Mouse (Mus musculus) heart, adult 9 months (tissue): Measurements from ENCODE around the gene Ptprn2.

Experiments used
- DNase-seq, 2 experiments: peaks; one replicate each; pipeline ENCODE4 v3.0.0; 2022; ENCODE audit warnings: low spot score in 2 of 2

Ptprn2 gene

DNA sequence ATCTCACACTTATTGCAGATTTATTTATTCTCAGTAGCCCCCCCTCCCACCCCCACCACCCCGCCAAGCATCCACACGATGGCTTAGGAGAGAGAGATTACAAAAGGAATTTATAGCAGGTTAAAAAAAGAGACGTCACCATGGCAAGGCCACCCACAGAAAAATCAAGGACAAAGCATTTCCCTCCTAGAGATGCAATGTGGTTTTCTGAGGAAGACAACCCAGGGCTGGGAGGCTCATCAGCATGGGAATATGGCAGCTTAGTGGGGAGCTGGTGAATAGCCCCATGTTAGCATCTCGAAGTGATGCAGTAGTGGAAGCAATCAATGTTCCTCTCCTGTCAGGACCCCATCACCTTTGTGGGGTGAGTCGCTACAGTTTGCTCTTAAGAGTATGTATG is 649.7 kb downstream of the Ptprn2 start:
- no peak for DNase-seq

GRCm38 (mm10) chr12:117136472-117137010 is 651.0 kb downstream of the Ptprn2 start:
- DNase-seq = no peak

DNA sequence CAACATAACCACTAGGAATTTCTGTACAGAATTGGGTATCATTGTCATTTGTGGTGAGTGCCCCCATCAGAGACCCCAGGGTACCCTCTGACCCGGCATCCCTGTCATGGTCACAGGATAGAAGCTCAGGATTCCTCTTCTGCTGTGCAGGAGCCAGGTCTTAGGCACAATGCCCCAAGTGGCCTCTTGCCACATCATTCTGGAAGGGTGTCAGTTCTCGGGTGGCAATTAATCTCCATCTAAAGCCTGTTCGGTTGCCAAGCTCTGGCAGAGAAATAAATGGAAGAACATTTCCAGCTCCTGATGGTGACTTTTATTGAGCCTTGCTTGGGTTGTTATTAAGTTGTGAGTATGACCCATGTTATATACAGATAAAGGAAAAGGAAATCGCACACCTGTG is 655.4 kb downstream of the Ptprn2 start:
- DNase-seq = no peak

- no peak for DNase-seq
Measured at GRCm38 (mm10) chr12:117141394-117141793, 655.9 kb downstream of the Ptprn2 start.

DNA sequence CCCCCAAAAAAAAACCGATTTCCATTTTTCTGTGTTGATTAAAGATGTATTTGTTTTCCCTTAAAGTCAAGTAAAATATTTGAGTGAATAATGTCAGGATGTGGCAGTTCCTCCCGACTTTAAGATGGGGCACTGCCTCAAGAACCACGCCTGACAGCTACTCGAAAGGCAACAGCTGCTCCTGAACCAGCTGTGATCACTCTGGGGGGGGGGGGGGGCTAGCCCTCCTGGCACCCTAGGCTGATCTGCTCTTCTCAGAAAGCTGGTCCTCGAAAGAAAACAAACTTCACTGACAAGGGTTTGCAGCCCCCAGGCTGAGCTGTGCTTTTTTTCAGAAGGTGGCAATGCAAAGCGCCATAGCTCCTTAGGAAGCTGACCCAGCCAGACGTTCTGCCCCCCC is 663.7 kb downstream of the Ptprn2 start:
- DNase-seq = no peak

GRCm38 (mm10) chr12:117150611-117151395 is 665.3 kb downstream of the Ptprn2 start:
- no peak for DNase-seq

DNA sequence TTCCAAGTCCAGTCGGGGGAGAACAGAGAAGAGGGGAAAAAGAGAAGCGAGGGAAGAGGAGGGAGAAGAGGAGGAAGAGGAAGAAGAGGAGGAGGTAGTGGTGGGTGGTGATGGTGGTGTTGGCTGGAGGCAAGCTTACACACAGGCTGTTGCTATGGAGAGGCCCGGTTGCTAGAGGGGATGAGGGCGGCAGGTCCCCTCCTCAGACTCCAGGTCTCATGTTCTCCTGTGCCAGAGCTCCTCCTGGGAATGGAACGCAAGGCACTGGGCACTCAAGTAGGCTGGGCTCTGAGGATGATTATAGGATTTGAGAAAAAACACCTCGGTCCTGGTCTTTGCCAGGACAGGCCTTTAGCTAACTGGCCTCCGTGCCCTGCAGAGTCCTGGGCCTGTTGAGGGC is 666.1 kb downstream of the Ptprn2 start:
- no peak for DNase-seq

DNA sequence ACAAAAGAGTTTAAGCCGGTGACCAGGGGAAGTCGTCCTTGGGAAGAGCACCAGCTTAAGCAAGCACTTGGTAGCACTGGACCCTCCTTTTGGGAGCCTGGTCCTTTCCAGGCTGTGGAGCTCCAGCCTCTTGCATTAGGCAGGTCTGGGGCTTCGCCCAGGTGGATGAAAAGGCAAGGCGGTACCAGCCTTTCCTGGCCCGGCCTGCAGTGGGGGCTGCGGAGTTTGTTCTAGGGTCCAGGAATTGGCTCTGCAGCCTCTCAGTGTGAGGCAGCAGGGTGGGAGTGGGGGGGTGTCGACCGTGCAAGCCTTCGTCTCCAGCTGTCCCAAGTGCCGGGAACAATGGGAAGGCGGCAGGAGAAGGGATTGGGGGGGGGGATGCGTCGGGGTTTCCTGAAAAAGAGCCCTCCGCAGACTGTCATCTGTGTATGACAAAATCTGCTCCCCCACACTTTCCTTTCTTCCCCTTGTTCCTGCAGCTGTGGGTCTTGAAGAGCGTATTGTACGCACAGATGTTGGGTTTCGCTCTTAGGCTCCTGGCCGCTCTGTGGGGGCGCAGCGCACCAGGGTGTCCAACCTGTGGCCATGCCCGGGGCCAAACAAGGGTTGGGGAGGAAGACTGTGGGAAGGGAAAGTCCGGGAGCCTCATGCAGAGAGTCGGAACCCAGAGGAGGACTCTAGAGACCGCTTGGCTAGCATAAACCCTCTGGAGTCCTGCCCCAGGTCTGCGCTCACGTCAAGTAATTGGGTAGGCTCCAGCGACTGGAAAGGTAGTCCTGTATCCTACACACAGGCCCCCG is 667.0 kb downstream of the Ptprn2 start:
- no peak for DNase-seq

GRCm38 (mm10) chr12:117153166-117153480 is 667.6 kb downstream of the Ptprn2 start:
- no peak for DNase-seq

DNA sequence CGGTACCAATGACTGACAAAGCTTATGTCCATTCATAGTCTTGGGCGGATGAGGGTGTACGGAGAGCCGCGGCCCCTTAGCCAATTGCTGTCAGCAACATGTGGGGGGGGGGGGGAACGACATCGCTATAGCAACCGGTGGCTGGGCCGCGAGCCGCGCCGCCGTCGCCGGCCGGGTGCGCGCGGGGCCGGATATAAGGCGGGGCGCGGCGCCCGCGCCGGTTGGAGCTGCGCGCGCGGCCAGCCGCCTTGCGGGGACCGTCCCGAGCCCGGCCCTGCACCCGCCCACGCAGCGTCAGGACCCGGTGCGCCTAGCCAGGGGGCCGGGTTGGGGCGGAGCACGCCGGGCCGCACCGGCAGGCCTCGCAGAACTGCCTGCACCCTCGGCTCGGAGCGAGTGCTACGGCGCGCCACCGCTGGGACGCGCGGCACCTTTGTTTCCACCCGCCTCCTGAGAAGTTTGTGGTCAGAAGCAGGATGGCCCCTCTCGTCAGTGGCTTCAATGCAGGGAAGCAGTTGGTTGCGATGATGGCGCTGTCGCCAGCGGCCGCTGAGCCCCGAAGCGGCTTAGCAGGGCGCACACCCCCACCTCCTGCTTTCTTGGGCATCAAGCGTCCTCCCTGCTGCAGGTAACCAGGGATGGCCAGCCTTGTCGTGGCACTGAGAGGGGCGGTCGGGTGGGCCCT is 668.3 kb downstream of the Ptprn2 start:
- DNase-seq = peak; percentile 5 to 25

- no peak for DNase-seq
Measured at GRCm38 (mm10) chr12:117154356-117155243, 669.1 kb downstream of the Ptprn2 start.

GRCm38 (mm10) chr12:117155307-117156220 is 670.0 kb downstream of the Ptprn2 start:
- DNase-seq = no peak

GRCm38 (mm10) chr12:117156256-117156655 is 670.7 kb downstream of the Ptprn2 start:
- no peak for DNase-seq

DNA sequence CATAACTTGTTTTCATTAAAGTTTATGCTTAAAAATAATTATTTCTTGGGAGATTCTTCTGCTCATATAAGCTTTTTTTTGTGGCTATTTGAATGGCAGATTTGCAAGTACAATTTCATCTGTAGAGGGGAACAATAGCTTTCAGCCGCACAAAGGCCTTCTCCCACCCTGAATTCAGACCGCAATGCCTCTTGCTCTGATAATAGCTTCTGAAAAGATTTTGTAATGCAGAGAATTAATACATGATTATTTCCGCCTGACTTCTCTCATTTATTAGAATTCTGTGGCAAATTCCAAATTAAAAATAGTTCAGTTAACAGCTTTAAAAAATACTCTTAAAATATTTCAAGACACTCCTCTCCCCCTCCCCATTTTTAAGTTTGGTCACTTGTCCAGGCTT is 671.3 kb downstream of the Ptprn2 start:
- no peak for DNase-seq

GRCm38 (mm10) chr12:117157249-117157648 is 671.7 kb downstream of the Ptprn2 start:
- no peak for DNase-seq

DNA sequence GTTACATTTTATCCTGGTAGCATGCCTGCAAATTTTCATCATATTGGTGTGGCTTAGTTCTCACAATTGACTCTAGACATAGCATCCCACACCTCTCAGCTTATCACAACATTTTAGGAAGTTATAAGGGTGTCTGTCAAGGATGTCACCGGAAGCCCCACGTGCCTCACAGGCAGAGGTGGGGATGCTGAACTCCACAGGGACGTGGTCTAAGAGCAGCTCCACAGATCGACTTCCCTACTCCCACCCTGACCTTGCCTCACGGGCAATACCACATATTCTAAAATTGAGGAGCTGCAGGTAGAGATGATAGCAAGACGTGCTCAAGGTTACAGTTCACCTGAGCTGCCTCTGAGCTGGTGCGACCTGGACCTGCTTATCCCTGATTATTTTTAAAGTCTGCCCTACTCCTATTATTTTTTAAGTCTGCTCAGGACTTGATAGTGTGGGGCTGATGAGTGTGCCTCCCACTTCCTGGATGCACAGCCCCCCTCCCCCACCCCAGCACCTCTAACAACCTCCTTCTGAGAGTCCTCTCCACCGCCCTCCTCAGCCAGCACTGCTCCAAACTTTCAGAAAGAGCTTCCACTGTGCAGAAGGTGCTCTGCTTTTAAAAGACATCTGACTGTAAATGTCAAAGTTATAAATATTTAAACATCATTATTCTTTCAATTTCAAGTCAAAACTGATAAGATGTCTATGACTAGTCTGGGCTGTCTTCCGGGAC is 672.3 kb downstream of the Ptprn2 start:
- no peak for DNase-seq

GRCm38 (mm10) chr12:117158950-117159668 is 673.6 kb downstream of the Ptprn2 start:
- DNase-seq = no peak

DNA sequence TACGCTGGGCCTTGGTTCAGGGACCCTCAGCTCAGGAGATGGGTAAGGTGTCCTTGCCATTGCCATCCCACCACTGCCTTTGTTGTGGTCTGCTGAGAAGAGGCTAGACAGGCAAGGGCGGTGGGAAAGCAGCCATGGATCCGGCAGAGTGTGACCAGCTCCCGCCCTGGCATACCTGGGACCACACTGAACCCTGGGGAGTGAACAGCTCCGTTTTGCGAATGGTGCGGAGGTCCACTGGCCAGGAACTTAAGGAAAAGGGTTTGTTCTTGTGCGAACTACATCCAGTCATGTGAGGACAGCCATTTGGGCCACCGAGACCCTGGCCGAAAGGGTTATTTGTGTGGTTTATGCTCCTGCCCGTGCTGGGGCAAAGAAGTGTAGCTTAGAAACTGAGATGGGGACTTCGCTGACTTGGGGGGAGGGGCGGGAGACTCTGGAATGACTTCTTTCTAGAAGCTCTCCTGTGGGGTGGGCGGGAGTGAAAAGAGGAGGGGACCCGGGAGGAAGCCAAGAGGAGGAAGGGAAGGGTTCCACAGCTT is 674.2 kb downstream of the Ptprn2 start:
- DNase-seq = no peak
